Mouse (Mus musculus) erythroblast, adult 5-6 weeks (primary cell): ENCODE results near the gene Gmfg. TPM values are rescaled to one million over a fixed set of nuclear protein-coding genes. Genes with fewer than 3 reads are reported as not detected.
A peak's percentile ranks its signal among the peaks of the same experiment; 100 is the strongest.

Source experiments
- ATAC-seq: replicated peaks from 2 replicates; pipeline ENCODE4 v1.8.0; 2016; ENCODE audit warnings: moderate number of reproducible peaks, mild to moderate bottlenecking, moderate TSS enrichment, inconsistent platforms; ENCODE audit not compliant: poor library complexity, low FRiP score, severe bottlenecking
- total RNA-seq, 2 experiments: library from RNA; stranded (forward) in 1 of 2; stranded (reverse) in 1 of 2; fragments of 150-400 nt in 1 of 2; fragments of 200-764, 138-1000 nt in 1 of 2; gene quantifications; 2 replicates each; pipeline versions ENCODE4 v1.2.3 to v1.2.4; 2015 to 2017; ENCODE audit warnings: low replicate concordance in 2 of 2

Gene Gmfg
- total RNA-seq (2015; ENCODE audit: low replicate concordance) (69.4 and 105 TPM in 2 replicates), total RNA-seq (2017; ENCODE audit: low replicate concordance) (115 and 118 TPM in 2 replicates)

GRCm38 (mm10) chr7:28436932-28437570, at the start of gene Gmfg:
Gene Gmfg (plus strand): TSS chr7:28437447.
- peak; percentile 76 for ATAC-seq

DNA sequence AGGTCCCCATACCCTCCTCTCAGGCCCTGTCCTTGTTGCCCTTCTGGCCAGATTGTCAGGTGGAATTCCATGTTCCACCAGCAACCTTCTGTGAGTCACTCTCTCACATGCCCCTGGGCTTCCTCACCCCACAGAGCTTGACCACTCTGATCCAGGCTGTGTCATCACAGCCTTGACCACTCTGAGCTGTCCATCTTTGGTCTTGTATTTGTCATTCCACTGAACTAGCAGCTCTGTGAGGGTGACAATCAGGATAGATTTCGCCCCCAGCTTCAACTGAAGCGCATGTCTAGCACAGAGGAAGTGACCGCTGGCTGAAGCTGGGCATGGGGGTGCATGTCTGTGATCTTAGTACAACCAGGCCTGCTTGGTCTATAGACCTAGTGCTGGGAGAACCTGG, 46.9 kb upstream of the Gmfg start:
- no peak for ATAC-seq

GRCm38 (mm10) chr7:28392429-28393271, 44.6 kb upstream of the Gmfg start, which contains the start of the genes Med29 and Paf1:
Gene Med29 (minus strand): TSS chr7:28392708.
Gene Paf1 (plus strand): TSS chr7:28392951.
- ATAC-seq: peak; percentile 99

DNA sequence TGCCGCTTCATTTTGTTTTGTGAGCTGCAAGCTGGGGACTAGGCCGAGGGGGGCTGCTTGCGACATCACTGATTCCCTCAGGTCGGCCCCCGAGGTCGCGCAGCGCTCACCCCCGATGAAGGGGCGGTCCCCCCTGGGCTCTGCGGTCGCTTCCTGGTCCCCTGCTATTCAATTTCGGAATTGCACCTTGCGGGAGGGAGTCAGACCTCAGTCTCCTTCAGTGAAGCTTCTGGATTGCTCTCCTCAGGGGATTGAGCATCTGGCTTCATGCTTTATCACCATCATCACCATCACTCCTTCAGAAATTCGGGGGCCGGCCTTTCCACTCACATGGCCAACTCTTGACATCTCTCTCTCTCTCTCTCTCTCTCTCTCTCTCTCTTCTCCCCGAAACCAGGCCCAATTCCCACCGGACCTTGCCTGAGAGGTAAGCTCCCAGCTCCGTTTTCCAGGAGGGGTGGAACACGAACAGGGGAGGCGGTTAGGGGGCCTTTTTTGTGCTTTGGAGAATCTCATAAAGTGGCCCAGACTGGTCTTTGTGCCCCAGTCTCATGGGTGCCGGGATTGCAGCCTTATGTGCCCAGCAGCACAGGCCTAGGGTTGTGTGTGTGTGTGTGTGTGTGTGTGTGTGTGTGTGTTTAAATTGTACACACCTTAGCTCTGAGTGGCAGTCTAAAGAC, 43.8 kb upstream of the Gmfg start:
- no peak for ATAC-seq

GRCm38 (mm10) chr7:28395425-28395824, 41.8 kb upstream of the Gmfg start:
- no peak for ATAC-seq

DNA sequence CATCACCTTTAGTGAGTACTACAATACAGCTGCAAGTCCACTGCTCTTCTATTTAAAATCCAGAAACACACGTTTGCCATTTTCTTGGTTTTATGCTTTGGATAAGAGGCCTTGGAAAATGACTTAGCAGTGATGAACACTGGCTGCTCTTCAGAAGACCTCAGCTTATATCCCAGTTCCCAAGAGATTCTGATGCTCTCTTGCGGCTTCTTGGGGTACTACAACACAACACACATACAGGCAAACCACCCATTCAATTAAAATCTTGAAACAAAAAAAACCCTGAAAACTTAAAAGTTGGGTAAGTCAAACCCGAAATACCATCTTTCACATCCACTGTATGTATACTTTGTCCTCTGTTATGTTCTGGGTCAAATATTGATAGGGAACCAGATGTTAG, 39.2 kb upstream of the Gmfg start:
- no peak for ATAC-seq

DNA sequence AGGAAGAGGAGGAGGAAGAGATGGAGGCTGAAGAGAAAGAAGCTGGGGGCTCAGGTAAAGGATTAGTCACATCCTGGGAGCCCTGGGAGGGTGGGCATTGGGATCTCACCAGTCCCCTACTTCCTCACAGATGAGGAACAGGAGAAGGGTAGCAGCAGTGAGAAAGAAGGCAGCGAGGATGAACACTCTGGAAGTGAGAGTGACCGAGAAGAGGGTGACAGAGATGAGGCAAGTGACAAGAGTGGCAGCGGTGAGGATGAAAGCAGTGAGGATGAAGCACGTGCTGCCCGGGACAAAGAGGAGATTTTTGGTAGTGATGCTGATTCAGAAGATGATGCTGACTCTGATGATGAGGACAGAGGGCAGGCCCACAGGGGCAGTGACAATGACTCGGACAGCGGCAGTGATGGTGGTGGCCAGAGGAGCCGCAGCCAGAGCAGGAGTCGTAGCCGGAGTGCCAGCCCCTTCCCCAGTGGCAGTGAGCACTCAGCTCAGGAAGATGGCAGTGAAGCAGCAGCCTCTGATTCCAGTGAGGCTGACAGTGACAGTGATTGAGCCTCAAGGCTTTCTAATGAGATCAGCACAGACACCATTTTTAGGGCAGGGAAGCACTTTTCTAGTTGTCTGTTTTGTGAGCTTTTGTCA, 38.4 kb upstream of the Gmfg start:
- no peak for ATAC-seq

- no peak for ATAC-seq
Measured at GRCm38 (mm10) chr7:28401030-28401429, 36.2 kb upstream of the Gmfg start.

DNA sequence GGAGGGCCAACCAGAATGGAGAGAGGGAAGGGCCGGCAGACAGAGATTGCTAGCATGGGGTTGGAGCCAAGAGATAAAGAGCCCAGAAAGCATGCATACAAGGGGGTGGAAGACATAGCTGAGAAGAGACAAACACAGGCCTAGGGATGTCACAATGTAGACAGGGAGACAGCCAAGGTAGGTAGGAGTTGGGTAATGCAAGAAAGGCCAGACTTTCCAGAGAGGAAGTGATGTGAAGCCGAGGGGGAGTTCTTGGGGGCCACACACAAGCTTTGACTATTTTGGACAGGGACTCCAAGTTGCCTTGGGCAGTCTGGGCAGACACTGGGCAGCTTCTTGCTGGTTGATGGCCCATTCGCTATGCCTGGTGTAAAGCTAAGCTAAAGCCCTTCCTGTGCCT, 35.3 kb upstream of the Gmfg start:
- ATAC-seq: no peak

- ATAC-seq: no peak
Measured at GRCm38 (mm10) chr7:28410841-28411475, 26.3 kb upstream of the Gmfg start.

- ATAC-seq: no peak
Measured at GRCm38 (mm10) chr7:28412826-28413225, 24.4 kb upstream of the Gmfg start.

DNA sequence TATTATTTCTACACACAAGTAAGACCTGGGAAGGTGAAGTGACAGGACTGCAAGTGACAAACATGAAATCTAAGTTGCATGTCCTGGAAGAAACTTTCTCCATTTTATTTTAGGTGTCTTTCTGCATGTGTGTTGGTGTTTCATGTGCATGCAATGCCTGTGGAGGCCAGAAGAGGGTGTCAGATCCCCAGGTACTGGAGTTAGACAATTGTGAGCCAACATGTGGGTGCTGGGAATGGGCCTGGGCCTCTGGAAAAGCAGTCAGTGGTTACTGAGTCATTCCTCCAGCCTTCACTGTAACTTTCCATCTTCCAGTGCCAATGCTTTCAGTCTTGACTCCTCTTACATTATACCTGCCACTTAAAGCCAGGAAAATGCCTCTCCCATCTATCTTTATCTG, 19.9 kb upstream of the Gmfg start:
- ATAC-seq: no peak

GRCm38 (mm10) chr7:28418096-28418670, 19.1 kb upstream of the Gmfg start:
- ATAC-seq: no peak

GRCm38 (mm10) chr7:28419416-28419815, 17.8 kb upstream of the Gmfg start:
- no peak for ATAC-seq

- ATAC-seq: no peak
Measured at GRCm38 (mm10) chr7:28423018-28423417, 14.2 kb upstream of the Gmfg start.

- ATAC-seq: no peak
Measured at GRCm38 (mm10) chr7:28427738-28428137, 9.5 kb upstream of the Gmfg start.

- ATAC-seq: no peak
Measured at GRCm38 (mm10) chr7:28430512-28430911, 6.7 kb upstream of the Gmfg start.

GRCm38 (mm10) chr7:28432252-28432651, 5.0 kb upstream of the Gmfg start:
- no peak for ATAC-seq

- no peak for ATAC-seq
Measured at GRCm38 (mm10) chr7:28435660-28436259, 1.5 kb upstream of the Gmfg start.
